Mouse (Mus musculus) ES-Bruce4 (cell line): ENCODE results near the gene Vash1.

Source experiments
- CTCF ChIP-seq: IDR thresholded peaks from one replicate; pipeline ENCODE4 v1.8.1; 2011; ENCODE audit warnings: low read depth, low read length
- EP300 ChIP-seq: IDR thresholded peaks from 2 replicates; pipeline ENCODE4 v1.6.1; 2011; ENCODE audit warnings: low read depth, low read length; ENCODE audit not compliant: insufficient read depth
- POLR2A ChIP-seq: IDR thresholded peaks from one replicate; pipeline ENCODE4 v1.8.1; 2011; ENCODE audit warnings: low read length; ENCODE audit not compliant: insufficient read depth

GRCm38 (mm10) chr12:86652570-86653041 lies 25.9 kb upstream of the Vash1 start:
- TF ChIP-seq CTCF (no peak), POLR2A (no peak), EP300 (no peak)
